Mouse (Mus musculus): ENCODE measurements around the gene Zfp410. TPM values are rescaled to one million over a fixed set of nuclear protein-coding genes. Genes with fewer than 3 reads are reported as not detected.
A peak's percentile ranks its signal among the peaks of the same experiment; 100 is the strongest.
"Not testable (repeated sequence)": the region's sequence is repeated elsewhere in the genome, so short reads cannot be mapped to it uniquely, and the experiment has no call there.

The Zfp410 gene
- polyA plus RNA-seq, 1 experiment from 2014 or later = 121 TPM

DNA sequence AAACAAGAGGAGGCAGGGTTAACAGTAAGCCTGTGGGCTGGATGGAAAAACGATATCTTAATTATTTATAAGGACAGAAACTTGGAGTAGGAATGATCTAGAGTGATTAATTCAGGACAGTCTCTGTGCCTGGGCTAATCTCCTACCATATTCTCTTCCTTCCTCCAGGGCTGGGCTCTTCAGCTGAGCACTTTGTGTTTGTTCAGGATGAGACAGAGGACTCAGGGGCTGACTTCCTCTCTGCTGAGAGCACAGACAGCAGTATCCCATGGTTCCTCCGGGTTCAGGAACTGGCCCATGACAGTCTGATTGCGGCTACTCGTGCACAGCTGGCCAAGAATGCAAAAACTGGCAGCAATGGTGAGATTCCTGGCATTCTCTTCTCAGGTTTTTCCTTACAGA lies 10.5 kb downstream of the Zfp410 start:
- H3K9me3 ChIP-seq (ENCODE audit: control insufficient read depth, low read length) = no peaks in the 10 kb centered on the region
- H3K27me3 ChIP-seq (ENCODE audit: control insufficient read depth, insufficient read depth, low read length) = no peaks in the 10 kb centered on the region
- no peak overlapping the region for H3K4me3 ChIP-seq (ENCODE audit: low read depth, low read length)
- no peaks in the 10 kb centered on the region for H3K4me1 ChIP-seq (ENCODE audit: control insufficient read depth, insufficient read depth, low read length)
- no peak overlapping the region for H3K9ac ChIP-seq (ENCODE audit: low read length)
- 90% methylated on average over 4 of the region's 4 CpGs for WGBS
- H3K4me2 ChIP-seq = no peak overlapping the region
- H3K36me3 ChIP-seq (ENCODE audit: control insufficient read depth, insufficient read depth, low read length) = peaks cover 11% of the 10 kb centered on the region; the same call in 1 of the 2 replicates
- no peak for ATAC-seq (ENCODE audit: low FRiP score)
- no peak for DNase-seq (ENCODE audit: low spot score, missing footprints)
- H3K27ac ChIP-seq (ENCODE audit: low read depth, low read length) = no peak overlapping the region

DNA sequence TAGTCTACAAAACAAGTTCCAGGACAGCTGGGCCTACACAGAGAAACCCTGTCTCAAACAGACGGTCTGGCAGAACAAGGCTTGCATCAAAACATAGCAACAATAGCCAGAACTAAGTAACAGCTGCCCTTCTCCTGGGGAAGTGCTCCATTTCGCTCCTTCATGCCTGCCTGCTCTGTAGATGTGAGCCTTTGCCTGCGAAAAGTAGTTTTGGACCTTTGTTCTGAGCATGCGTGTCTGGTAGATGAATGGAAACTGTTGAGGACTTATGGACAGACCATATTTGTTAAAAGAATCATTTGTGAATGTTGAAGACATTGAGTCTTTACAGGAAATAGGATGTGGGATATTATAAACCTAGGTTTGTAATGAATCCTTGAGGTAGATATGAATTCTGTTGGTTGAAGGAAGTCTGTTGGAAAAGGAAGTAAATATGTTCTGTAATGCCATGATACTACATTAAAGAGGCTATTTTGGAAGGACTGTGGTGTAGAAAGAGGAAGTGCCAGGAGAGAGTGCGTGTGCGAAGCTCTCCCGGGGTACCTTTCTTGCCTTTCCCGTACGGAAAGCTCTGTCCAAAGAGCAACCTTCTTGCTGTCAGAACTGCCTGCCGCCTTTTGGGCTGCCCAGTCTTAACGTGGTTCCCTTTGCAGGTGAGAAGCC lies 20.4 kb downstream of the Zfp410 start:
- Histone ChIP-seq H3K36me3 (ENCODE audit: control insufficient read depth, insufficient read depth, low read length) (peaks cover 28% of the 10 kb centered on the region), H3K27ac (ENCODE audit: low read depth, low read length) (no peak overlapping the region), H3K27me3 (ENCODE audit: control insufficient read depth, insufficient read depth, low read length) (no peaks in the 10 kb centered on the region), H3K9me3 (ENCODE audit: control insufficient read depth, low read length) (no peaks in the 10 kb centered on the region), H3K4me2 (no peak overlapping the region), H3K4me3 (ENCODE audit: low read depth, low read length) (no peak overlapping the region), H3K4me1 (ENCODE audit: control insufficient read depth, insufficient read depth, low read length) (no peaks in the 10 kb centered on the region), H3K9ac (ENCODE audit: low read length) (no peak overlapping the region)
- DNase-seq (ENCODE audit: low spot score, missing footprints) (no peak), ATAC-seq (ENCODE audit: low FRiP score) (no peak)
- 94% methylated on average over 11 of the region's 11 CpGs for WGBS

DNA sequence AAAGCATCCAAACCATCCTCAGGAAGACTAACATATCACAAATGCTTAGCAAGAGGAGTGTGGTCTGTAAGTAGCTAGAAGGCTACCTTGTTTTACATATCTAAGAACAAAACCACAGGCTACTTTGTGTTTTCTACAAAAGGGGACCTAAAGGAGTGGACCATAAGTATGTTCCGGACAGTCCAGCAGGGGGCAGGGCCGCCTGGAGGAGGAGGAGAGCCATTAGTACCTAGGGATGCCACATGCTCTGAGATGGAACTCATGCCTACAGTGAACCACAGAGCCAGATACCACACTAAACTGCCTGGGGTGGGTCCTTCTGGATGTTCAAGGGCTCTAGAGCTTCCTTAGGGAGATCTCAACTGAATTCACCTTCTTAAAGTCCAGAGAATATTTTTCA lies 30.5 kb downstream of the Zfp410 start:
- no peak overlapping the region for H3K4me3 ChIP-seq (ENCODE audit: low read depth, low read length)
- peaks cover 8% of the 10 kb centered on the region for H3K4me1 ChIP-seq (ENCODE audit: control insufficient read depth, insufficient read depth, low read length)
- H3K27ac ChIP-seq (ENCODE audit: low read depth, low read length) = no peak overlapping the region
- ATAC-seq (ENCODE audit: low FRiP score) (no peak), DNase-seq (ENCODE audit: low spot score, missing footprints) (peak; percentile 82)
- no peaks in the 10 kb centered on the region for H3K27me3 ChIP-seq (ENCODE audit: control insufficient read depth, insufficient read depth, low read length)
- WGBS = 48% methylated on average over 2 of the region's 2 CpGs
- peaks cover 2% of the 10 kb centered on the region; the same call in 1 of the 2 replicates for H3K36me3 ChIP-seq (ENCODE audit: control insufficient read depth, insufficient read depth, low read length)
- H3K4me2 ChIP-seq = no peak overlapping the region
- no peaks in the 10 kb centered on the region for H3K9me3 ChIP-seq (ENCODE audit: control insufficient read depth, low read length)
- no peak overlapping the region for H3K9ac ChIP-seq (ENCODE audit: low read length)

DNA sequence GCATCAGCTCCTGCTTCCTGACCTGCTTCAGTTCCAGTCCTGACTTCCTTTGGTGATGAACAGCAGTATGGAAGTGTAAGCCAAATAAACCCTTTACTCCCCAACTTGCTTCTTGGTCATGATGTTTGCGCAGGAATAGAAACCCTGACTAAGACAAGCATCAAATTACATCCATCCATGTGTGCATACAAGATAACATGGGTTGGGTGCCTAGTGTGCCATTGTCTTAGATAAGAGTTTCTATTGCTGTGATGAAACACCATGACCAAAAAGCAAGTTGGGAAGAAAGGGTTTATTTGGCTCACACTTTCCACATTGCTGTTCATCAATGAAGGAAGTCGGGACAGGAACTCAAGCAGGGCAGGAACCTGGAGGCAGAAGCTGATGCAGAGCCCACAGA lies 42.0 kb downstream of the Zfp410 start:
- H3K4me1 ChIP-seq (ENCODE audit: control insufficient read depth, insufficient read depth, low read length) = peaks cover 11% of the 10 kb centered on the region
- H3K4me2 ChIP-seq; H3K9ac ChIP-seq (ENCODE audit: low read length); H3K9me3 ChIP-seq (ENCODE audit: control insufficient read depth, low read length); H3K36me3 ChIP-seq (ENCODE audit: control insufficient read depth, insufficient read depth, low read length); H3K4me3 ChIP-seq (ENCODE audit: low read depth, low read length); ATAC-seq (ENCODE audit: low FRiP score); H3K27ac ChIP-seq (ENCODE audit: low read depth, low read length); H3K27me3 ChIP-seq (ENCODE audit: control insufficient read depth, insufficient read depth, low read length): not testable (repeated sequence)
- 86% methylated on average over 2 of the region's 2 CpGs for WGBS
- DNase-seq (ENCODE audit: low spot score, missing footprints) = peak; percentile 8

DNA sequence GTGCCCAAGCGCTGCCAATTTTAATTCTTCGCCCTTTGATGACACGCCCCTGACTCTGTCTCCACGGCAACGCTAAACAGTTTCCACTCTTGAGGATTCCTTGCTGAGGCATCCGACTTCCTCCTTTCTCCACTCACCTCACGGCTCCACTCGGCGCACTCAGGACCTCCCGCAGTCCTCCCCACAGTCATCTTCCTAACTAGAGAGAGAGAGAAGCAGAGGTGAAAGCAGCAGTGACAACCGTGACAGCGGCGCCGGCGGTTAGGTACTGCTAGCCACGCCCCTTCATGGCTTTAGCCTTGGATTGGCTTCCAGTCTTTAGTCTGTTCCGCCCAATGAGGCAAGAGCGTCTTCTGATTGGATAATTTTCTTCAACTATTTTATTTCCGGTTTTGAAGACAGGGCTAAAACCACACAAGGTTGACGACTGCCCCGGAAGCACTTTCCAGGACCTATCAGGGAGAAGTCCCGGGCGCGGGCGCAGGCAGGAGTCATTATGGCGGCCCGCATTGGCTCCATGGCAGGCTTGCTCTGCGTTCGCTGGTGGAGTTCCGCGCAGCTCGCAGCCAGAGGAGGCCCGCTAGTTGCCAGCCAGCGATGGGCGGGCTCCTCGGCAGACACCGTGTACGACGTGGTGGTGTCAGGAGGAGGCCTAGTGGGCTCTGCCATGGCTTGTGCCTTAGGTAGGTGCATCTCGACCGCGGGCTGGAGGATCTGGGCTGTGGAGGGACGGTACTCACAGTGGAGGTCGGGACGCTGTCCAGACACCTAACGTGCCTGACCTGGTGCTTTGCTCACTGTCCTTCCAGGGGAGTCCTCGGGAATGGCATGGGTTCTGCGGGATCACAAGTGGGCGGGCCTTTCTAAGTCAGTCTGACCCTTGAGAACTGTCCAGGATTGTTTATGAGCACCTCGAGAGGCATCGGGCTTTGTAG lies 45.2 kb downstream of the Zfp410 start, which contains the start of the genes Coq6 and Fam161b:
Coq6 (plus strand) TSS at position 103 of the 935 bp plus-strand sequence.
Fam161b (minus strand) TSS at position 279 of the 935 bp plus-strand sequence.
- DNase-seq (ENCODE audit: low spot score, missing footprints) (peak; percentile 98), ATAC-seq (ENCODE audit: low FRiP score) (peak; percentile 99)
- Histone ChIP-seq H3K4me1 (ENCODE audit: control insufficient read depth, insufficient read depth, low read length) (peaks cover 11% of the 10 kb centered on the region), H3K27ac (ENCODE audit: low read depth, low read length) (no peak within 1 kb of the TSS), H3K9ac (ENCODE audit: low read length) (peak within 1 kb of the TSS; percentile 90), H3K36me3 (ENCODE audit: control insufficient read depth, insufficient read depth, low read length) (no peaks in the 10 kb centered on the region; the same call in 1 of the 2 replicates), H3K4me2 (peak within 1 kb of the TSS; percentile 85), H3K27me3 (ENCODE audit: control insufficient read depth, insufficient read depth, low read length) (no peaks in the 10 kb centered on the region), H3K9me3 (ENCODE audit: control insufficient read depth, low read length) (no peaks in the 10 kb centered on the region), H3K4me3 (ENCODE audit: low read depth, low read length) (peak within 1 kb of the TSS; percentile 97)
- under 1% methylated on average over 51 of the region's 51 CpGs for WGBS

GRCm38 (mm10) chr12:84362872-84363271 lies 46.2 kb downstream of the Zfp410 start:
- Histone ChIP-seq H3K9me3 (ENCODE audit: control insufficient read depth, low read length) (no peaks in the 10 kb centered on the region), H3K4me3 (ENCODE audit: low read depth, low read length) (peak overlapping the region; percentile 97), H3K9ac (ENCODE audit: low read length) (peak overlapping the region; percentile 30; the same call in 1 of the 2 replicates), H3K36me3 (ENCODE audit: control insufficient read depth, insufficient read depth, low read length) (no peaks in the 10 kb centered on the region; the same call in 1 of the 2 replicates), H3K4me2 (peak overlapping the region; percentile 85), H3K27ac (ENCODE audit: low read depth, low read length) (no peak overlapping the region), H3K4me1 (ENCODE audit: control insufficient read depth, insufficient read depth, low read length) (peaks cover 11% of the 10 kb centered on the region), H3K27me3 (ENCODE audit: control insufficient read depth, insufficient read depth, low read length) (no peaks in the 10 kb centered on the region)
- ATAC-seq (ENCODE audit: low FRiP score) (no peak), DNase-seq (ENCODE audit: low spot score, missing footprints) (peak; percentile 6)
- 81% methylated on average over 2 of the region's 2 CpGs for WGBS

DNA sequence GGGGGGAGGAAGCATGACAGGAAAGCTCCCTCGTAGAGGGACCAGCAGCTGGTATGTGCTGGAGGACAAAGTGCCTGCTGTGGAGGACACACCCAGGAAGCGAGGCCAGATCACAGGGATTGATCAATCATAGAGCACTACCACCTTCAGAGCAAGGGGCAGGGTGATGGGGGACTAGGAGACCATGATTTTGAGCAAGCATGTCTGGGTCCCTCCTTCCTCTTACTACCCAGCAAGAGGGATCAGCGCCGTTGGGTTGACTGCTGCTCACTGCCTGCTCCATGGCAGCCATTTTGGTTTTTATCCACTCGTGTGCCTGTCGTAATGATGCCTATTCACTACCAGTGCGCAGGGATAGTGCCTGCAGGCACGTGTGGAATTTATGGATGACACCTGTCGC lies 47.6 kb downstream of the Zfp410 start:
- H3K4me3 ChIP-seq (ENCODE audit: low read depth, low read length) = no peak overlapping the region
- no peak for ATAC-seq (ENCODE audit: low FRiP score)

DNA sequence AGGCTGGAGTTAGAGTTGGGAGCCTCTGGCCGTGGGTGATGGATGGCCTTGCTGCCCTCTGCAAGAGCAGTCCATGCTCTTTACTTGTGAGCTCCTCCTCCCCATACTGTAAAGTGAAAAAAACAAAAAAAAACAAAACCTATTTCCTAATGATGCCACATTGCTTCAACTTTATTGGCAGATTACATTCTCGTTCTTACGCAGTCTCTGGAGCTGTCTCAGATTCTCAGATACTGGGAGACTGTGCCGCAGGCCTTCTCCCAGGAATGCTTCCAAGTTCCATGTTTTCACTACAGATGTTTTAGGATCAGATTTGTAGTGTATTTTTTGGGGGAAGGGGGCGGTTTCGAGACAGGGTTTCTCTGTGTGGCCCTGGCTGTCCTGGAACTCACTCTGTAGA lies 48.5 kb downstream of the Zfp410 start:
- Histone ChIP-seq H3K9me3 (ENCODE audit: control insufficient read depth, low read length) (no peaks in the 10 kb centered on the region), H3K27ac (ENCODE audit: low read depth, low read length) (no peak overlapping the region), H3K4me2 (no peak overlapping the region), H3K4me1 (ENCODE audit: control insufficient read depth, insufficient read depth, low read length) (peaks cover 11% of the 10 kb centered on the region), H3K4me3 (ENCODE audit: low read depth, low read length) (no peak overlapping the region), H3K9ac (ENCODE audit: low read length) (no peak overlapping the region), H3K27me3 (ENCODE audit: control insufficient read depth, insufficient read depth, low read length) (no peaks in the 10 kb centered on the region), H3K36me3 (ENCODE audit: control insufficient read depth, insufficient read depth, low read length) (peaks cover 7% of the 10 kb centered on the region)
- ATAC-seq (ENCODE audit: low FRiP score) (no peak), DNase-seq (ENCODE audit: low spot score, missing footprints) (peak; percentile 8)
- WGBS = 97% methylated on average over 6 of the region's 6 CpGs

More for the DNA sequence above, 47.6 kb downstream of the Zfp410 start:
- H3K4me2 ChIP-seq = no peak overlapping the region
- DNase-seq (ENCODE audit: low spot score, missing footprints) = peak; percentile 70
- H3K9me3 ChIP-seq (ENCODE audit: control insufficient read depth, low read length) = no peaks in the 10 kb centered on the region
- no peak overlapping the region for H3K27ac ChIP-seq (ENCODE audit: low read depth, low read length)
- H3K9ac ChIP-seq (ENCODE audit: low read length) = no peak overlapping the region
- WGBS = 92% methylated on average over 9 of the region's 9 CpGs
- H3K36me3 ChIP-seq (ENCODE audit: control insufficient read depth, insufficient read depth, low read length) = peaks cover 5% of the 10 kb centered on the region; the same call in 1 of the 2 replicates
- peaks cover 11% of the 10 kb centered on the region for H3K4me1 ChIP-seq (ENCODE audit: control insufficient read depth, insufficient read depth, low read length)
- no peaks in the 10 kb centered on the region for H3K27me3 ChIP-seq (ENCODE audit: control insufficient read depth, insufficient read depth, low read length)

- no peak overlapping the region for H3K9ac ChIP-seq (ENCODE audit: low read length)
- no peak overlapping the region for H3K4me2 ChIP-seq
- no peak for ATAC-seq (ENCODE audit: low FRiP score)
- DNase-seq (ENCODE audit: low spot score, missing footprints) = peak; percentile 10
- no peaks in the 10 kb centered on the region for H3K9me3 ChIP-seq (ENCODE audit: control insufficient read depth, low read length)
- H3K27me3 ChIP-seq (ENCODE audit: control insufficient read depth, insufficient read depth, low read length) = no peaks in the 10 kb centered on the region
- peaks cover 5% of the 10 kb centered on the region for H3K4me1 ChIP-seq (ENCODE audit: control insufficient read depth, insufficient read depth, low read length)
- WGBS = 67% methylated on average over 9 of the region's 9 CpGs
- no peak overlapping the region for H3K27ac ChIP-seq (ENCODE audit: low read depth, low read length)
- H3K36me3 ChIP-seq (ENCODE audit: control insufficient read depth, insufficient read depth, low read length) = peaks cover 16% of the 10 kb centered on the region
- no peak overlapping the region for H3K4me3 ChIP-seq (ENCODE audit: low read depth, low read length)
Observed at GRCm38 (mm10) chr12:84366971-84367370, 50.3 kb downstream of the Zfp410 start.
